ENCODE assay signal across 15 mouse cellular contexts in the genomic region with DNA sequence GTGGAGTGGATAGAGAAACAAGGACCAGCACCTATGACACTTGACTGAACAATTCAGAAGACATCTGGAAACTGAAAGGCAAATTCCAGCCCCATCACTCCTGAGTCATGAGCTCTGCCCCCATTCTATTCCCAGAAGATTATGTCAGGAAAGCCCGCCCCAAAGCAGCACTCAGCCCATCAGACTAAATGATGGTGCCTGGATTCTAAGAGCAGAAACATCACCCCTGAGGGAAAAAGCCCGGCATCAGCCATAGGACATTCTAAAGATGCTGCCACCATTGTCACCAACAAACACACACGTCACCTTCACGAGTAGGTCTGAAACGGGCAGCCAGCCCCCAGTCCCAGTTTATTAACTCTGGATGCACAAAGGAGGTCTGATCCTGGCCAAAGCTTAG.
DNase-seq lines count a peak whose midpoint lies in the region; ATAC-seq and TF ChIP-seq lines count a peak whose summit lies in the region.
"Had no signal": no experiment of that assay in that cellular context is flagged by ENCODE, and none has a peak within 500 bp of the region (broad histone marks: within the 10 kb centered on the region; RNA-seq: fewer than 3 reads in every experiment).

No protein-coding gene starts in this region.

- H3K27me3 ChIP-seq in hindbrain, embryonic 10.5 days (ENCODE audit: insufficient read depth, poor library complexity, severe bottlenecking), result no peaks in the 10 kb centered on the region; the same call in 1 of the 2 replicates
- no peaks in the 10 kb centered on the region for H3K27me3 ChIP-seq in neural tube, embryonic 12.5 days (replicated peaks)

- DNase-seq in left cerebral cortex, adult 2 months (ENCODE audit: extremely low spot score in 1 of 2, low spot score in 2 of 2), result peak in 1 of 2 experiments; percentile 58
- no peak for DNase-seq in left cerebral cortex, postnatal 10 days (ENCODE audit: extremely low spot score in 1 of 2, low spot score in 2 of 2)
- peak; percentile 78 for DNase-seq in NIH3T3 (ENCODE audit: low read depth)
- DNase-seq in hindbrain, embryonic 10.5 days (ENCODE audit: low spot score), result no peak
- DNase-seq in ovary, adult 18-20 months (ENCODE audit: low spot score), result no peak
- DNase-seq in heart, postnatal 25 days (ENCODE audit: low spot score), result no peak
- DNase-seq: adrenal gland, postnatal 14 days; cerebellum, adult 11 months; lung, postnatal 36 days had no signal

- H3K36me3 ChIP-seq in hindbrain, embryonic 10.5 days, result no peaks in the 10 kb centered on the region
- no peaks in the 10 kb centered on the region for H3K36me3 ChIP-seq in neural tube, embryonic 12.5 days
- H3K36me3 ChIP-seq: embryonic facial prominence, embryonic 13.5 days; heart, embryonic 10.5 days; liver, embryonic 15.5 days had no signal

- H3K4me3 ChIP-seq in left cerebral cortex, adult 2 months, result peak overlapping the region; percentile 57
- H3K4me3 ChIP-seq in hindbrain, embryonic 10.5 days, result no peak overlapping the region
- 0 out of 2 replicates have a peak overlapping the region, but pooled peaks have one; percentile 28 for H3K4me3 ChIP-seq in neural tube, embryonic 12.5 days
- H3K4me3 ChIP-seq: embryonic facial prominence, embryonic 13.5 days; heart, embryonic 10.5 days; liver, embryonic 15.5 days had no signal

- H3K9me3 ChIP-seq in hindbrain, embryonic 10.5 days, result no peaks in the 10 kb centered on the region
- H3K9me3 ChIP-seq in neural tube, embryonic 12.5 days, result no peaks in the 10 kb centered on the region
- H3K9me3 ChIP-seq: embryonic facial prominence, embryonic 13.5 days; heart, embryonic 10.5 days; liver, embryonic 15.5 days had no signal

- intact Hi-C loops in left cerebral cortex, adult 2 months (cut with DNase I), result no loop called here
- intact Hi-C loops in left cerebral cortex, postnatal 10 days (cut with DNase I), result loop anchor here (5.0 kb wide), 1 partner anchor 36 kb away; no protein-coding TSS in a partner anchor
- intact Hi-C loops in heart, postnatal 25 days (cut with DNase I), result no loop called here

- peaks cover 14% of the 10 kb centered on the region; the same call in 1 of the 2 replicates for H3K4me1 ChIP-seq in hindbrain, embryonic 10.5 days (replicated peaks)
- peaks cover 11% of the 10 kb centered on the region; the same call in 1 of the 2 replicates for H3K4me1 ChIP-seq in neural tube, embryonic 12.5 days
- H3K4me1 ChIP-seq: embryonic facial prominence, embryonic 13.5 days; heart, embryonic 10.5 days; liver, embryonic 15.5 days had no signal

- peak overlapping the region; percentile 99 for H3K27ac ChIP-seq in left cerebral cortex, adult 2 months
- H3K27ac ChIP-seq in hindbrain, embryonic 10.5 days, result peak overlapping the region; percentile 8; the same call in 1 of the 2 replicates
- H3K27ac ChIP-seq in neural tube, embryonic 12.5 days, result peak overlapping the region; percentile 75; the same call in 1 of the 2 replicates
- H3K27ac ChIP-seq: embryonic facial prominence, embryonic 13.5 days; heart, embryonic 10.5 days; liver, embryonic 15.5 days; stomach, postnatal 0 days had no signal

- WGBS in hindbrain, embryonic 10.5 days, result 68% methylated on average over 5 of the region's 5 CpGs
- WGBS in neural tube, embryonic 12.5 days, result 50% methylated on average over 5 of the region's 5 CpGs

- no peak for TF ChIP-seq CTCF in left cerebral cortex, adult 2 months (IDR thresholded peaks at IDR 0.05)

- peak overlapping the region; percentile 52 for H3K9ac ChIP-seq in neural tube, embryonic 12.5 days
- H3K9ac ChIP-seq: embryonic facial prominence, embryonic 13.5 days; liver, embryonic 15.5 days had no signal

- peak; percentile 50 for ATAC-seq in neural tube, embryonic 12.5 days (ENCODE audit: low FRiP score, low read depth)
- no peak for ATAC-seq in monocyte, adult 5-6 weeks (replicated peaks; ENCODE audit: insufficient number of reproducible peaks, low FRiP score, low TSS enrichment, poor library complexity, severe bottlenecking)

- H3K4me2 ChIP-seq in neural tube, embryonic 12.5 days (replicated peaks), result peak overlapping the region; percentile 49
- H3K4me2 ChIP-seq: embryonic facial prominence, embryonic 13.5 days; liver, embryonic 15.5 days had no signal

Comparison
In these comparisons a context has a peak if more than half of its experiments do, and no peak if none do; other contexts are left out.
1. H3K27ac ChIP-seq: peak in every context shown above with its lines; median percentile 99 in left cerebral cortex, adult 2 months; 75 in neural tube, embryonic 12.5 days; 8 in hindbrain, embryonic 10.5 days.